Mouse (Mus musculus) heart, postnatal 0 days (tissue): ENCODE data around the gene Ripply1.

Experiments used
- CTCF ChIP-seq: IDR thresholded peaks from 2 replicates; pipeline ENCODE4 v1.5.1; 2016; ENCODE audit warnings: antibody characterized with exemption, control low read depth, low read depth
- EP300 ChIP-seq: IDR thresholded peaks from 2 replicates; pipeline ENCODE4 v1.6.1; 2016; ENCODE audit warnings: antibody characterized with exemption, low read depth

- TF ChIP-seq CTCF (no peak), EP300 (no peak)
These were observed 31.3 kb upstream of the Ripply1 start for GRCm38 (mm10) chrX:139813299-139814002.
